Mouse (Mus musculus): Measurements from ENCODE around the gene 2310030G06Rik.
A peak's percentile ranks its signal among the peaks of the same experiment; 100 is the strongest.

2310030G06Rik gene

GRCm38 (mm10) chr9:50746214-50746677 is at the start of gene 2310030G06Rik:
2310030G06Rik (minus strand) TSS chr9:50746536.
- DNase-seq = peak; percentile 61

GRCm38 (mm10) chr9:50795266-50795665 is 48.9 kb upstream of the 2310030G06Rik start:
- no peak for DNase-seq

GRCm38 (mm10) chr9:50782155-50782554 is 35.8 kb upstream of the 2310030G06Rik start:
- peak; percentile 34 for DNase-seq

GRCm38 (mm10) chr9:50776162-50776760 is 29.9 kb upstream of the 2310030G06Rik start:
- DNase-seq = no peak

- DNase-seq = no peak
Measured at GRCm38 (mm10) chr9:50775662-50776126, 29.4 kb upstream of the 2310030G06Rik start.

GRCm38 (mm10) chr9:50774991-50775612 is 28.8 kb upstream of the 2310030G06Rik start, which contains the start of the genes Alg9 and 1110032A03Rik:
Alg9 (plus strand) TSS chr9:50775019.
1110032A03Rik (minus strand) TSS chr9:50775520.
- DNase-seq = peak; percentile 89

- no peak for DNase-seq
Measured at GRCm38 (mm10) chr9:50774026-50774462, 27.7 kb upstream of the 2310030G06Rik start.

GRCm38 (mm10) chr9:50770011-50770410 is 23.7 kb upstream of the 2310030G06Rik start:
- no peak for DNase-seq

- DNase-seq = peak; percentile 98
Measured at GRCm38 (mm10) chr9:50768107-50769002, 22.0 kb upstream of the 2310030G06Rik start, which contains the start of gene Fdxacb1. Fdxacb1 (plus strand) TSS chr9:50768236.

- DNase-seq = no peak
Measured at GRCm38 (mm10) chr9:50767531-50768106, 21.3 kb upstream of the 2310030G06Rik start.

GRCm38 (mm10) chr9:50763331-50763730 is 17.0 kb upstream of the 2310030G06Rik start:
- DNase-seq = peak; percentile 44

GRCm38 (mm10) chr9:50761520-50762243 is 15.3 kb upstream of the 2310030G06Rik start:
- no peak for DNase-seq

- no peak for DNase-seq
Measured at GRCm38 (mm10) chr9:50756711-50757110, 10.4 kb upstream of the 2310030G06Rik start.

GRCm38 (mm10) chr9:50753947-50754346 is 7.6 kb upstream of the 2310030G06Rik start:
- no peak for DNase-seq

- DNase-seq = no peak
Measured at GRCm38 (mm10) chr9:50752784-50753615, 6.7 kb upstream of the 2310030G06Rik start.

- DNase-seq = no peak
Measured at GRCm38 (mm10) chr9:50752054-50752602, 5.8 kb upstream of the 2310030G06Rik start, which contains the start of gene Hspb2. Hspb2 (minus strand) TSS chr9:50752354.

- no peak for DNase-seq
Measured at GRCm38 (mm10) chr9:50751323-50751722, 5.0 kb upstream of the 2310030G06Rik start, which contains the start of gene Cryab. Cryab (plus strand) TSS chr9:50751325.

GRCm38 (mm10) chr9:50750706-50751105 is 4.4 kb upstream of the 2310030G06Rik start:
- no peak for DNase-seq

GRCm38 (mm10) chr9:50745806-50746205 is 530 bp downstream of the 2310030G06Rik start:
- no peak for DNase-seq

GRCm38 (mm10) chr9:50742744-50743143 is 3.6 kb downstream of the 2310030G06Rik start:
- DNase-seq = no peak

Measured in embryo, embryonic 11 days (tissue).